Mouse (Mus musculus) spleen, postnatal 14 days (tissue): ENCODE results near the gene Ebf1.

ENCODE experiments used
- DNase-seq, 2 experiments: peaks; one replicate each; pipeline ENCODE4 v3.0.0; 2021 to 2022; ENCODE audit warnings: low spot score in 2 of 2

Gene Ebf1

DNA sequence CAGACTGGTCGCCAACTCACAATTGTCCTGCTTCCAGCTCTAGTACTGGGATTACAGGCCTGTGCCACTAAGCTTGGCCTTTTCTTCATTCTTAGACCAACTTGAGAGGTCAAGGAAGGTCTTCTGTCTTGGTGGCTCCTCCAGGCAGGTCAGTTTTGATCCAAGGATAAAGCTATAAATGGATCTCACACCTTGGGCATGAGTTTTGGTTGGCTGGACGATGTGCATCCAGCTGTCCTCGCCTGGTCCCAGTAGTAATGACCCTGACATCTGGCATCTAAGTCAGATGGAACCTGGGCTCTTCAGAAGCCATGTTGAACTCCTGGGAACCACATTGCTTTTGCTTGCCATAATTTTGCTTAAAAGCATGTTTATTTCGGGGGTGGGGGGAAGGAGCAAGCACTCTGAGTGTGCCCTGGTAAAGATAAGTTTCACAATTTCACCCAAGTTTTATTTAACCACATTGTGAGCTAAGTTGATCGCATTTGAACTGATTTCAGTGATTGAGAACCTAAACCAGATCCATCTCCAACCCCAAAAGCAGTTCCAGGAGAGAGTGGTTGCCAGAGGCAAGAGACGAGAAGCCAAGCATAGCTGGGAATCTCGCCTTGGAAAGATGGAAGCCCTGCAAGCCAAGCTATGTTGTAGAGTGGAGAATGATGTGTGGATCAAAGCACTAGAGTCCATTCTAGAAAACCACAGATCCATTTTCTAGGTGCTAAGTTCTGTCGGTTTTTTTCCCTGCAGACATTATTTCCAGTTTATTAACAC, 85.8 kb downstream of the Ebf1 start:
- no peak for DNase-seq

DNA sequence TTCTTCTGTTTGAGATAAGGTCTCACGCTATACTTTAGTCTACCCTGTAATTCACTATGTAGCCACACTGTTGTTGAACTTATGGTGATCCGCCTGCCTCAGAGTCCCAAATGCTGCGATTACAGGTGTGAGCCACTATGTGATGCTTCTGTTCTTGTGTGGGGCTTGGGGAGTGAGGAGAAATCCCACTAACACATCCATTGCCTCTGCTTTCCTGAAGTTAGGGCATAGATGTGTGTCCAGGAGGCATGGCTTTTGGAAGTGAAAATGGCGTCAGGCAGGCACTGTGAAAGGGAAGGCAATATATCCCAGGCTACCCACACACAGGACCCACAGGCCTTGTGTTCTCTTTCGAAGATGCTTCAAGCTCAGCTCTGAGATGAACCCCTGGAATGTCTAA, 86.8 kb downstream of the Ebf1 start:
- DNase-seq: no peak

DNA sequence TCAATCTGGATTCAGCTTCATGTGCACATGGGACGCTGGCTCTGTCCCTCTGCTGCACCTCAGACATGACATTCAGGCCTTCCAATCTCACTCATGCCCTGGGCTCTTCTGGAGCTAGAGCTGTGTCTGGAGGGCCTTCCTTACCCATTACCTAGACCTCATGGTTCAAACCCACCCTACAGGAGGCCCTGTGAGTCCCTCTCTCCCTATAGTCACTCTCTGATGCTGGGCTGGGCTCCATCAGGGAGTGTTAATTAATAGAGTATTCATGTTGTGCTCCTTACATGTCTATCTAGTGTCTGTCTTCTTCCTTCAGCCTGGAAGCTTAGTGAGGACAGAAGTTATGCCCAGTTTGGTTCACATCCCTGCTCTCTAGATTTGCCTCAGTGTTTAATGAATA, 88.7 kb downstream of the Ebf1 start:
- no peak for DNase-seq

DNA sequence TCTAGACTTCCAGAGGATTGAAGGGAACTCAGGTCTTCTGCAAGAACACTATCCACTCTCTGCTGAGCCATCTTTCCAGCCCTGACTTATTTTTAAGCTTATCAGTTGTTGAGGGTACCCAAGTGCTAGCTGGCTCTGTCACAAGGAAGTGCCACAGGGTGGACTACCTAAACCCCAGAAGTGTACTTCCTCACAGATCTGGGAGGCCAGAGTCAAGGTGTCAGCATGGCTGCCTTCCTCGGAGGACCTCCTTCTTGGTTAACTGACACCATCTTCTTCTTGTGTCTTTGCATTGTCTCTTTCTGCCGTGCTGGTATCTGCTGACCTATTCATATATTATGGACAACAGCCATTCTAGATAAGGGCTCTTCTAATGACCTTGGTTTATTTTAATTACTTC, 89.3 kb downstream of the Ebf1 start:
- no peak for DNase-seq

DNA sequence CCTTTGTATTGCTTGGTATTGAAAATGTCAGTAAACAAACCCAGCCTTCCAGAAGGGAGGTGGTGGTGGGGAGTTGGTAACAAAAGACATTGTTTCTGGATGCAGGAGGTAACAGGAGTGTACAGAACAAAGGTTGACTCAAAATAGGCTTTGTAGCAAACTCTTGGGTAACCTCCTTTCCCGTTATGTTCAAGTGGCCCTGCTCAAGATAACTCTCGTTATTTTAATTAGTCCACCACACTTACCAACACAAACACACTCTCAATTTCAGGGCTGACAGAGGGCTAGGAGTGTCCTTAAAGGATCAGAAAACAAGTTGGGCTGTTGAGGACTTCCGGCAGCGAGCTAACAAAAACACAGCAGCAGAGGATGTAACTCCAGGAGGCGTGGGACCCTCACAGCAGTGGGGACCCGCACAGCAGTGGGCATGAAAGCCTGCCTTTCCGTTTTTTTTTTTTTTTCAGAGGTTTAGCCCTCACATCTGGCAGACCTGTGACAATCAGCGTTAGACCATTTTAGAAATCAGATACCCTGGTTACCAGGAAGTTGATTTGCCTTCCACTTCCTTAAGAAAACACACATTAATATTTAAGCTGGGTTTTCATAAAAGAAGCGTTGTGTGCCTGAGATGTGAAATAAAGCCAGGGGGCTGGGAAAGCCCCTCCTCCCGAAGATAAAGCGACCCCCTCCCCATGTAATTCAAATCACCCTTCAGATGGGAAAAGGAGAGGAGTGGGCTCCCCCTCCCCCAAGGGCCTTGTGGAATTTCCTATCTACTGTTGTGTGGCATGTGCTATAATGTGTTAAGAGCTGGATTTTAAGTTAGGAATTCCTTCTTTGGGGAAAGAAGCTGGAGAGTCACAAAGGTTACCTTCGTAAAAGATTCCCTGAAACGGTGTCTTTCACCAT, 90.5 kb downstream of the Ebf1 start:
- DNase-seq: no peak

DNA sequence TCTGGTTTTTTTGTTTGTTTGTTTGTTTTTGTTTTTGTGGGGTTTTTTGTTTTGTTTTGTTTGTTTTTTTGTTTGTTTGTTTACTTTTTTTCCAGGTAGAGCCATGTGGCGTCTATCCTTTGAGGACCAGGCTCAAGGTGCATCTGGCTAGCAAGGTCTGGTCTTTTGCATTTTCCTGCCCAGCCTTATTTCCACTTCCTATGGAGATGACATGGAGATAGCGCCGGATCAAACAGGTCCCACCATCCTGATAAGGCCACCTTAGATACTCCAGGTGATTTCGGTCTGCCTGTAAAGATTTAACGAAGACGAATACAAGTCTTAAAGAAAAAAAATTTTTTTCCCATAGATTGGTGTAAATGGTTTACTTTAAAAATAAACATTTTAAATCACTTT, 91.2 kb downstream of the Ebf1 start:
- no peak for DNase-seq

DNA sequence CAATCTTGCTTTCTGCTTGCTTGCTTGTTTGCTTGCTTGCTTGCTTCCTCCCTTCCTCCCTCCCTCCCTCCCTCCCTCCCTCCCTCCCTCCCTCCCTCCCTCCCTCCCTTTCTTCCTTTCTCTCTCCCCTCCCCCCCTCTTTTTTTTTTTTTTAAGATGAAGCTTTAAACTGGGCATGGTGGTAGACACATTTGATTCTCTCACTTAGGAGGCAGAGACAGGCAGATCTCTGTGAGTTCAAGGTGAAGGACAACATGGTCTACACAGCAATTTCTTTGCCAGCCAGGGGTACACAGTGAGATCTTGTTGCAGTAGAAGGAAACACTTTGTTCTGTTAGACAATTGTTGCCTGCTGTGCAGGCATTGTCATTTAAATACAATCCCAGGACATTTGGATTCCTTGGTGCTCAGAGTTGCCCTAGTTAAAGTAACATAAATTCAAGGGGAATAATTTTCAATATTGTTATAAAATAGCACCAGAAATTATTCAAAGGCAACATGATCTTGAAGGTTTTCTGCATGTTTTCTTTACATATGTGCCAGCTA, 92.0 kb downstream of the Ebf1 start:
- DNase-seq: no peak

DNA sequence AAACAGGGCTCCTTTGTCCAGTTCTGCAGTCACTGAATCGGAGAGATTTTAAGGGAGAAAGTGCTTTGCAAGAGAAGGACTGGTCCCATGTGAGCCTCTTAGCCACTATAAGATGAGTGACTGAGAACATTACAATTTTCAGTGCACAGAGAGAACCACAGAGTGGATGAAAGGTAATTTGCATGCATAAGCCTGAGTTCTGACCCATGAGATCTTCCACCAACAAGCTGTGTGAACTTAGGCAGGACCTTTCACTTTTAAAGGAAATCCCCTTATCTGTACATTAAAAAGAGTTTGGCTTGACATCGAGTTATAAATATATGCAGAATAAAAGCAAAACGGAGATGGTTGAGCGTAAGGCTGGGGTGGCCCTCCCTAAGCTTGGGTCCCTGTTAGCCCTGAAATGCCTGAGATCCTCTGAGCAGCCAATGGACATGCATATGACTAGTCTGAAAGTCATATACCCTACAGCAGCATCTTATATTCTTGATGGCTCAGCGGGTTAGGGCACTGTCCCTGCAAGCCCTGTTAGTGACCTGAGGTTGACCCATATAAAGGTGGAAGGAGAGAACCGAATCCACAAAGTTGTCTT, 92.8 kb downstream of the Ebf1 start:
- no peak for DNase-seq

DNA sequence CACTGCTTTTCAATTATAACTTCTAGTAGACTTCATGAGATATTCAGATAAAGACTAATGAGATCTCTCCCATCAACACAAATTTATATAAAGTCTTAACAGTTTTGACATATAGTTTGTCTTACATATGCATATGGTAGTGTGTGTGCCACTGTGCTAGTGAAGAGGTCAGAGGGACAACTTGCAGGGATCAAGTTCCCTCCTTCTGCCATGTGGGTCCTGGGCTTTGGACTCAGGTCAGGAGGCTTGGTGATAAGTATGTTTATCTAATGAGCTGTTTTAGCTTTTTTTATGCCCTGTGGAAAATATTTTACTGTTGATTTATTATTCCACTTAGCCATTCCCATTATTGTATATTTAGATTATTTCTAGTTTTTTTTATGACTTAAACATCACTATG, 93.7 kb downstream of the Ebf1 start:
- no peak for DNase-seq

DNA sequence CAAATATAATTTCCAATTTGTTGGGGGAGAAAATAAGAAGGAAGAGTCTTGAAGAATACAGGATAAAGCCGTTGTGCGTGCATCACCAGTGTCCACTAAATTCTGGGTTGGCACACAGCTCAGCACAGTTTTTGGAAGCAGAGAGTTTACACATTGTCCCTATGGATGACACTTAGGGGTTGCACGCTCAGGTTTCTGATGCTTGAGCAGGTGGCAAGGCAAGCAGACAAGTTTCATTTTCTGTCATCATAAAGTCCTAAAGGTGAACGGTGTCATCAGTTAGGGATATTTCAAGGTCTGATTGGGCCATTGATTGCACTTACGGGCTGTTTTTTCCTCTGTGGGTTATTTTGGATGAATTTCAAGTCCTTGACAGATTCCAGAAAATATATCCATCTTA, 97.1 kb downstream of the Ebf1 start:
- DNase-seq: no peak

DNA sequence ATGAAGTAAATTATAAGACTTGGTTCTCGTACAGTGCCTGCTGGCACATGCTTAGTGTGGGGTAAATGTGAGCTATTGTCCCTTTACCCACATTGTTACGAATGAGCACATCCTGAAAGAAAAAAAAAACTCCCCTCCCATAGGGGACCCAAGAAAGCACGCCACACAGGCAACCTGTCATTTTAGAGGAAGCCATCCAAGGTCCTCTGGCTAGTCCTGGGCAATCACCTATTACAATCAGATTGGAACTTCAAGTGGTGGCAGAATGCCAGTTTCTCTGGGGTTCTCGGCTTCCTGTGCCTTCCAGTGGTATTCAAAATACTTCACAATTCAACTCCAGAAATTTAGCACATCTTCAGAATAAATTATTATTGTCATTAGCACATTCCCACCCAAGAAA, 98.7 kb downstream of the Ebf1 start:
- DNase-seq: no peak

DNA sequence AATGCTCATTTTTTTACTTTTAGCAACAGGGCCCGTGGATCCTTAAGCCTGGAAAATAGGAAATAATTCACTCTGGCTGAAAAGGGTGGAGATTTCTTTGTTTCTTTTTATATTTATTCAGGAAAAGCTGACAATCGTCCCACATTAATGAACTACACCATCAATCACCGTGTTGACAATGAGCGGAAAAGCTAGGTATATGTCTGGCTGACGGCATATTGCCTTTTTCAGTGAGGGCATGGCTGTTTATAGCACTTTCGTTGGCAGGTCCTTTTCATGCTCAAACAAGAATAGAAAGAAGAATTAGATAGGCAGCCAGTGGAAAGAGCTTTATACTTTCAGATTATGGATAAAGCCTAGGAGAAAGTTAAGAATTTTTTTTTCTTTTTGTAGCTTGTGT, 99.8 kb downstream of the Ebf1 start:
- DNase-seq: no peak

DNA sequence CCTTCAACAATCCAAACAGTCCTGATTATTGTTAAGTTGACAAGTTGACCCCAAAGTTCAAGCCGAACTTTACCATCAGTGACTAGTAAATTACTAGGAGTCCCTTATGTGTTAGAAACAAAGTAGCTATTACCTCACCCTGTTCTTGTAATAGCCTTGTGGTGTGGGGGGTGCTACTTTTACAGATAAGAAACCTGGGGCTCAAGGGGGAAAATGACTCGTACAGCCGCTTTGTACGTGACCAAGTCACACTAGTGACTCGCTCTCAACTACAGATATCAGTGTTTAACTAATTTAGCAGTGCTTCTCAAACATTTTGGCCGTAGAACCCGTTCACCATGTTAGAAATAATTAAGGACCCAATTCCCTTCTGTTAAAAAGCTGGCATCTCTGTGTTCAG, 100.5 kb downstream of the Ebf1 start:
- DNase-seq: no peak

DNA sequence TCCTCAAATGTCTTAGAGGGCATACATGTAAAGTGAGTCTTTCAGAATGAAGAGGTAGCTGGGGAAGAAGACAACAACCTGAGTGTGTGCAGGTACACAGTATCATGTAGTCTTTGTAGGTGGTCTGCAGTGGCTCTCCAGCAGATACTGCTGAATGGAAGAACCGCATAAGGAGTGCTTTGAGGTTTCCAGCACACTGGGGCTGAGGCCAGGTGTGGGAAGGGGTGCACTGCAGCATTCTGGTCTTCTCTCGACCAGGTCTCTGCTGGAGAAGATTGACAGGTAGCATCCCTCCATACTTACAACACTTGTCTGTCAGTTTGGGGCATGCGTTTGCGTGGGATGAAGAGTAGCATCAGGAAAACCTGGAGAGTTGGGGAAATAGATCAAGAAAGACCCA, 104.9 kb downstream of the Ebf1 start:
- no peak for DNase-seq

DNA sequence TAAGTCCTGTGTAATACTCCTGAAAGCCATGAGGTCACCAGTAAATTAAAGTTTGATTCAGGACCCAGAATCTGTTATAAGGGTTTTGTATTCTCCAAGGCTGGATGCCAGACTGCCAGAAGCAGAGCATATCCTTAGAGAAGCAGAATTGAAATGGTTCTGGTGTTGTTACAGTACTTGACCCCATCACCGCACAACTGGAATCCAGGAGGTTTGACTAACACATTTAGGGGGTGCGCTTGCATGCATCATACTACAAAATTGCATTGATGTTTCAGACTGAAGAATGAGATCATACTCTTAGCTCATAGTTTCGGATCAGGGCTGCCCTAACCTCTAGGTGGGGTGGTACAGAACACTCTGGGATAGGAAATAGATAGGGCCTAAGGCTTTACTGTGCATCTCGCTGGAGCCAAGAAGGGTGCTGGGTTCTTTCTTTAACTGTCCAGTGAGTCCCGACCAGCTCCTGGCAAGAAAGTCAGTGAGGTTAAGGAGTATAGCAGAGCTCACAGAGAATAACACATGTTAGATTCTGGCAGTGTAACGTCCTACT, 106.9 kb downstream of the Ebf1 start:
- DNase-seq: no peak

DNA sequence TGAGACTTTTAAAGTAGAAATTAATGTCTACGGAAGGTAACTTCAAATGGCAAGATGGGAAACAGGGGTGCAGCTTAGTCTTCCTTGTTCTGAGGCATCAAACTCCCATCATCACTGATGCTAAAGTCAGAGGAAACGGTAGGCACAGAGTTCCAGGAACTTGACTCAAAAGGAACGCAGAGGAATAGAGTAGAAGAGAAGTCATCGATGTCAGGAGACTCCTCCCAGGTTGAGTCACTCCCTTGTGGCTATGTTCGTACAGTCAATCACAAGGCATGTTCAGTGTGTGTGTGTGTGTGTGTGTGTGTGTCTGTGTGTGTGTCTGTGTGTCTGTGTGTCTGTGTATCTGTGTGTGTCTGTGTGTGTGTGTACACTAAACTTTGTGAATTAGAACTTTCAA, 108.6 kb downstream of the Ebf1 start:
- DNase-seq: no peak

DNA sequence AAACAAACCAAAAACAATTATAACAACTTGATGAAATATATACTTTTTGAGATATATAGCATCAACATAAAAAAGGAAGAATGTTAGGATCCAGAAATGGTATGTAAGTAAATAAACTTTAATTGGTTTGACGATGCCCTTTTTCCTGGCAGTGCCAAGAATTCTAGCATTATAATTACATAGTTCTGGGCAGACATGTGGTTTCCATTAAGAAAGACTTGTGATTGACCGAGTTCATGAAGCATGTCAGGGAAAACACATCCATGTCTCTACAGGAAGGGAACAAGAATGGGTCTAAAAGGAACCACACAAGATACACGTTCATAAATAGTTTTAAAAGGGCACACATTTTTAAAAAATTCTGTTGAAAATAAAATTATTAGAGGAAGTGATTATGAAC, 110.3 kb downstream of the Ebf1 start:
- DNase-seq: no peak

DNA sequence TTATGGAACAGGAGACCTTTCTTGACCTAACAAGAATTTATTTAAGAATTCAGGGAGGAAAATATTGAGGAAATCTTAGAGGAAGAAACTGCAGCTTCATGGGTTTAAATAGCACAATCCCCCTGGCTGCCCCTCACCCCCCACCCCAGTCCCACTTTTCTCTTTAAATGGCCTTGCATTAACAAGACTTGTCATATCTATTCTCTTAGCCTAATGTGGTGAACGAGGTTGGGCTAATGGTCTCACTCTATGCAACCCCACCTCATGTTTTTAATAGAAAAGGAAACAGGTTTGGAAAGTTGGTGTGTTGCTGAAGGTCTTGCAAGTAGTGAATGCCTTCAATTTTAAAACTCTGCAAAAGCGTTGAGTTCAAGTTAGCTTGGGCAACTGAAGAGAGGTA, 110.7 kb downstream of the Ebf1 start:
- DNase-seq: no peak

DNA sequence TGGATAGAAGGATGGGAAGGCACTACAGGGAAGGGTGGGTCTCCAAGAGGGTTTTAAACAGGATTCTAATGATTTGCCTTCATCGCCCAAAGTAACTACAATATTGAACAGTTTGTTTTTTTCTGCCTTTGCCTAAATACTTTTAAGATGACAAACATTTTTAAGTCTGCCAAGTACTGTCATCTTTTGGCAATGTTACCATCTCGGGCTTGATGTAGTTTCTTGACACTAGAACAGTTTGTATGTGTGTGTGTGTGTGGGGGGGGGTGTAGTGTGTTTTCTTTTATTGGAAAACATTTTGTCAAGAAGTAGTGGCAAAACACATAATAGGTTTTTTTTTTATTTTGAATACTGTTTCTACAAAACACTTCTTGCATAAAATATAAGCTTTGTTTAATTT, 111.2 kb downstream of the Ebf1 start:
- no peak for DNase-seq

DNA sequence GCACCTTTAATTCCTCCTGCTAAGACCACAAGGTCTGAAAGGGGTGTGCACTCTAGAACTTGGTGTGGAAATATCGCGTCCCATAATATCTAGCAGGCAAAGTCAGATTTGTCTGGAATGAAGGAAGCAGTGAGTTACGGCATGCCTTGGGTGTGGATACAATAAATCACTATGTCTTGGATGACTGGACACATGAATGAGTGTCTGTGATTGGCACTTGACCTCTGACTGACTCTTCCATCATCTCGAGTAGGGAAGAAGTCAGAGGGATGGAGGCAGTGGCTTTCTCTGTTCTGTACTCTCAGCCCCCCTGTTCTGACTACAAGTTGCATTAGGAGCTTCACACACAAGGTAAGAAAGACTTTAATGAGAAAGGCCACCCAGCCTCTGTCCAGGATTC, 112.8 kb downstream of the Ebf1 start:
- DNase-seq: no peak

DNA sequence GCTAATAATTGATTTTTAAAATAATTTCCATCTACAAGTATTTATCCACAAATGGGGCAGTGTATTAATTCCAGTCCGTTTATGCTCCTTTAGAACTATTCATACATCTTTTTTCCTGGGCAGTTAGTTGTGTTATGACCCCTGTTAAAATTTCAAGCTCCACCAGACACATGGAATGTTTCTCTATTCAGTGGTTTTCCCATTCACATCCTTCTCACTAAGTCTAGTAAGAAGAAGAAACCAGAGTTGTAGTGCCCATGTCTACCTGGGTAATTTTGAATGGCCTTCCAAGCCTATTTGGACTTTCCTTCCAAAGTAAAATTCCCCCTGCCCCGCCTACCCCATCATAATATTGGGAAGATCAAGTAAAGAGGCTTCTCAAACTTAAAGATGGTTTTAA, 114.6 kb downstream of the Ebf1 start:
- DNase-seq: no peak

DNA sequence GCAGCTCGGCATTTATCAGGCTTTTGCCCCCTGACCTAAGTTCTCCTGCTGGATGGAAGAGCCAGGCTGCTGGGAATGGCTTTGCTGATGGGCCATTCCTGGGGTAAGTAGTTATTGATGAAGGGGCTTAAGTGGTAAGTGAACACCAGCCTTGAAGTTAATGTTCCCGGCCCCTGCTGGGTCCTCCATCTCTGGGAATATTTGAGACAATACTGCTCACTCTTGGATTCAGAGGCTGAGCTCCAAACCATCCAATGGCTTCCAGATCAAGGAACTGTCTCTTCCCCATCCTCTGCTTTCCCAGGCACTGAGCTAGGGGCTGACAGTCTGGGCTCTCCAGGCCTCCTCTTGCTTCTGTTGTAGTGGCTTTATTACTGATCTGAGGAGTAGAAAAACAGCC, 116.2 kb downstream of the Ebf1 start:
- DNase-seq: no peak
